Mouse (Mus musculus): ENCODE data around the gene Crym.

The Crym gene

GRCm38 (mm10) chr7:120163581-120164251 lies 38.2 kb downstream of the Crym start:
- no peak for DNase-seq (ENCODE audit: extremely low spot score, low read depth, low spot score)

GRCm38 (mm10) chr7:120158121-120158613 lies 43.7 kb downstream of the Crym start:
- no peak for DNase-seq (ENCODE audit: extremely low spot score, low read depth, low spot score)

GRCm38 (mm10) chr7:120157575-120158061 lies 44.3 kb downstream of the Crym start:
- no peak for DNase-seq (ENCODE audit: extremely low spot score, low read depth, low spot score)

- no peak for DNase-seq (ENCODE audit: extremely low spot score, low read depth, low spot score)
Observed at GRCm38 (mm10) chr7:120156841-120157409, 45.0 kb downstream of the Crym start.

- no peak for DNase-seq (ENCODE audit: extremely low spot score, low read depth, low spot score)
Observed at GRCm38 (mm10) chr7:120150898-120151297, 51.0 kb downstream of the Crym start.

GRCm38 (mm10) chr7:120150257-120150656 lies 51.7 kb downstream of the Crym start:
- DNase-seq (ENCODE audit: extremely low spot score, low read depth, low spot score) = no peak

- DNase-seq (ENCODE audit: extremely low spot score, low read depth, low spot score) = no peak
Observed at GRCm38 (mm10) chr7:120145191-120145590, 56.7 kb downstream of the Crym start, which contains the start of gene Zp2. TSS of gene Zp2 (minus strand) at chr7:120145291.

- DNase-seq (ENCODE audit: extremely low spot score, low read depth, low spot score) = no peak
Observed at GRCm38 (mm10) chr7:120142743-120143142, 59.2 kb downstream of the Crym start.

Measured in hindlimb bud, embryonic 11.5 days (tissue).